Mouse (Mus musculus) intestine, embryonic 15.5 days (tissue): ENCODE results near the gene Trcg1. TPM values are rescaled to one million over a fixed set of nuclear protein-coding genes. Genes with fewer than 3 reads are reported as not detected.

Source experiments
- ATAC-seq: fragments of 200-750 bp; cut with Nextera tagmentation; 2 replicates; pipeline ENCODE4 v1.8.0; 2017; ENCODE audit warnings: moderate TSS enrichment, moderate library complexity
- H3K27ac ChIP-seq: fragments of 300-500 bp; sonication (generic); 2 replicates; pipeline ENCODE4 v1.5.1; 2015; ENCODE audit warnings: mild to moderate bottlenecking, inconsistent platforms
- H3K27me3 ChIP-seq: fragments of 300-500 bp; sonication (generic); replicated peaks from 2 replicates; pipeline ENCODE4 v1.6.1; 2015; ENCODE audit warnings: inconsistent platforms
- H3K36me3 ChIP-seq: fragments of 300-500 bp; sonication (generic); 2 replicates; pipeline ENCODE4 v1.6.1; 2015; ENCODE audit warnings: inconsistent platforms
- H3K4me1 ChIP-seq: fragments of 300-500 bp; sonication (generic); replicated peaks from 2 replicates; pipeline ENCODE4 v1.6.1; 2015; ENCODE audit warnings: inconsistent platforms
- H3K4me2 ChIP-seq: fragments of 300-500 bp; sonication (generic); replicated peaks from 2 replicates; pipeline ENCODE4 v1.6.1; 2015; ENCODE audit warnings: mild to moderate bottlenecking, inconsistent platforms
- H3K4me3 ChIP-seq: fragments of 300-500 bp; sonication (generic); replicated peaks from 2 replicates; pipeline ENCODE4 v1.5.1; 2015; ENCODE audit warnings: inconsistent platforms
- H3K9ac ChIP-seq: fragments of 300-500 bp; sonication (generic); 2 replicates; pipeline ENCODE4 v1.6.1; 2015; ENCODE audit warnings: inconsistent platforms
- H3K9me3 ChIP-seq: fragments of 300-500 bp; sonication (generic); 2 replicates; pipeline ENCODE4 v1.6.1; 2016; ENCODE audit warnings: inconsistent platforms
- whole genome bisulfite sequencing: fragments of 180-500 bp; shearing (Covaris S2); methylation state at CpG from one replicate; pipeline ENCODE4 v1.1.7; 2015; 5-methylcytosine and 5-hydroxymethylcytosine counted together
- polyA plus RNA-seq: library from polyadenylated mRNA; unstranded; fragments of >200 nt; fragmentation: Nextera tagmentation; extraction: Ambion mirVana; gene quantifications from 2 replicates; pipeline ENCODE4 v1.2.1, GENCODE M21; 2015

Gene Trcg1
- polyA plus RNA-seq, 1 experiment from 2014 or later = not detected

GRCm38 (mm10) chr9:57294905-57295304 lies 58.5 kb downstream of the Trcg1 start:
- no peak overlapping the region for H3K4me3 ChIP-seq
- no peak overlapping the region for H3K27ac ChIP-seq
- no peak for ATAC-seq
- H3K4me1 ChIP-seq = 0 out of 2 replicates have a peak, but pooled peaks cover under 1% of the 10 kb centered on the region
- H3K27me3 ChIP-seq = no peaks in the 10 kb centered on the region
- no peaks in the 10 kb centered on the region for H3K36me3 ChIP-seq
- no peak overlapping the region for H3K4me2 ChIP-seq
- no peaks in the 10 kb centered on the region for H3K9me3 ChIP-seq
- no peak overlapping the region for H3K9ac ChIP-seq
- 77% methylated on average over 3 of the region's 3 CpGs for WGBS

GRCm38 (mm10) chr9:57295666-57296065 lies 59.3 kb downstream of the Trcg1 start:
- H3K36me3 ChIP-seq = no peaks in the 10 kb centered on the region
- no peaks in the 10 kb centered on the region for H3K27me3 ChIP-seq
- H3K4me2 ChIP-seq = no peak overlapping the region
- no peak overlapping the region for H3K9ac ChIP-seq
- H3K27ac ChIP-seq = no peak overlapping the region
- 70% methylated on average over 3 of the region's 3 CpGs for WGBS
- H3K4me1 ChIP-seq = peaks cover 6% of the 10 kb centered on the region; the same call in 1 of the 2 replicates
- no peaks in the 10 kb centered on the region for H3K9me3 ChIP-seq
- H3K4me3 ChIP-seq = no peak overlapping the region
- peak; percentile 48; the same call in 1 of the 2 replicates for ATAC-seq

- H3K36me3 ChIP-seq = no peaks in the 10 kb centered on the region
- H3K4me1 ChIP-seq = peaks cover 6% of the 10 kb centered on the region; the same call in 1 of the 2 replicates
- no peak overlapping the region for H3K4me3 ChIP-seq
- H3K9me3 ChIP-seq = no peaks in the 10 kb centered on the region
- H3K27me3 ChIP-seq = no peaks in the 10 kb centered on the region
- WGBS = 74% methylated on average over 8 of the region's 8 CpGs
- no peak overlapping the region for H3K27ac ChIP-seq
- ATAC-seq = no peak
- no peak overlapping the region for H3K4me2 ChIP-seq
- no peak overlapping the region for H3K9ac ChIP-seq
Measured at GRCm38 (mm10) chr9:57296277-57296676, 59.9 kb downstream of the Trcg1 start.

GRCm38 (mm10) chr9:57297938-57298337 lies 61.6 kb downstream of the Trcg1 start:
- no peak overlapping the region for H3K4me2 ChIP-seq
- ATAC-seq = no peak
- H3K27me3 ChIP-seq = no peaks in the 10 kb centered on the region
- no peak overlapping the region for H3K27ac ChIP-seq
- H3K9ac ChIP-seq = no peak overlapping the region
- 88% methylated on average over 2 of the region's 2 CpGs for WGBS
- no peaks in the 10 kb centered on the region for H3K9me3 ChIP-seq
- H3K36me3 ChIP-seq = no peaks in the 10 kb centered on the region
- H3K4me3 ChIP-seq = no peak overlapping the region
- H3K4me1 ChIP-seq = peaks cover 6% of the 10 kb centered on the region; the same call in 1 of the 2 replicates

Other genes starting within 250 kb of the Trcg1 start
- gene Ptpn9, start 241.6 kb upstream of the Trcg1 start, polyA plus RNA-seq = 13.2 and 13.4 TPM in 2 replicates
- gene Sin3a, start 164.5 kb upstream of the Trcg1 start, polyA plus RNA-seq = 26.0 and 26.4 TPM in 2 replicates
- gene Man2c1, start 105.9 kb upstream of the Trcg1 start, polyA plus RNA-seq = 50.6 and 55.6 TPM in 2 replicates
- gene Neil1, start 88.3 kb upstream of the Trcg1 start, polyA plus RNA-seq = 7.1 and 7.6 TPM in 2 replicates
- gene Commd4, start 78.2 kb upstream of the Trcg1 start, polyA plus RNA-seq = 83.8 and 104 TPM in 2 replicates
- 27.7 and 29.6 TPM in 2 replicates for gene 1700017B05Rik, start 26.1 kb downstream of the Trcg1 start, polyA plus RNA-seq
- 25.0 and 30.1 TPM in 2 replicates for gene Ppcdc, start 203.6 kb downstream of the Trcg1 start, polyA plus RNA-seq
- gene Scamp5, start 231.5 kb downstream of the Trcg1 start, polyA plus RNA-seq = 14.1 and 16.4 TPM in 2 replicates